Mouse (Mus musculus) cerebellum, adult 2 months (tissue): ENCODE measurements around the gene Mrps7. TPM values are rescaled to one million over a fixed set of nuclear protein-coding genes. Genes with fewer than 3 reads are reported as not detected.

Source experiments
- DNase-seq, 2 experiments: peaks; one replicate each; pipeline ENCODE4 v3.0.0; 2021
- H3K27ac ChIP-seq: fragments of 200-500 bp; 2 replicates; pipeline ENCODE4 v1.5.1; 2012; ENCODE audit warnings: low read length, control low read depth, inconsistent platforms; ENCODE audit not compliant: insufficient read depth
- H3K27me3 ChIP-seq: fragments of 200-500 bp; 2 replicates; pipeline ENCODE4 v1.6.1; 2012; ENCODE audit warnings: inconsistent platforms, mild to moderate bottlenecking, low read length, moderate library complexity; ENCODE audit not compliant: control insufficient read depth, insufficient read depth
- H3K4me1 ChIP-seq: fragments of 200-500 bp; 2 replicates; pipeline ENCODE4 v1.6.1; 2011; ENCODE audit warnings: low read length; ENCODE audit not compliant: control insufficient read depth, insufficient read depth
- H3K4me3 ChIP-seq: fragments of 200-500 bp; replicated peaks from 2 replicates; pipeline ENCODE3; 2011; ENCODE audit warnings: mild to moderate bottlenecking, low read depth, low read length, control low read depth; ENCODE audit not compliant: insufficient read depth
- CTCF ChIP-seq: fragments of 200-500 bp; IDR thresholded peaks from 2 replicates; pipeline ENCODE4 v1.5.1; 2011; ENCODE audit warnings: low read depth, mild to moderate bottlenecking, control low read depth, low read length, moderate library complexity, borderline replicate concordance; ENCODE audit not compliant: insufficient read depth
- POLR2A ChIP-seq: fragments of 200-500 bp; IDR thresholded peaks from 2 replicates; pipeline ENCODE4 v1.6.1; 2011; ENCODE audit warnings: low read length, control low read depth, borderline replicate concordance; ENCODE audit not compliant: insufficient read depth
- WGBS: fragments of 180-500 bp; shearing (Covaris S2); methylation state at CpG from one replicate; pipeline ENCODE4 v1.1.7; 2018; 5-methylcytosine and 5-hydroxymethylcytosine counted together
- polyA plus RNA-seq: library from polyadenylated mRNA; depleted of rRNA; stranded (reverse); fragments of >200 nt; gene quantifications from 2 replicates; pipeline ENCODE4 v1.2.3, GENCODE M21; 2012; rRNA removed

Mrps7 gene
- 55.9 and 57.5 TPM in 2 replicates for polyA plus RNA-seq

GRCm38 (mm10) chr11:115603476-115604303 lies at the start of gene Mrps7, which contains the start of gene Gga3:
Mrps7 (plus strand) TSS chr11:115603925.
Gga3 (minus strand) TSS chr11:115604051.
- Histone ChIP-seq H3K27me3 (no peaks in the 10 kb centered on the region), H3K27ac (peak within 1 kb of the TSS; percentile 100), H3K4me1 (peaks cover 15% of the 10 kb centered on the region; the same call in 1 of the 2 replicates), H3K4me3 (peak within 1 kb of the TSS; percentile 83)
- DNase-seq: peak; percentile 89 to 91
- WGBS: under 1% methylated on average over 92 of the region's 93 CpGs
- TF ChIP-seq CTCF (no peak), POLR2A (peak; percentile 85)

GRCm38 (mm10) chr11:115555717-115556116 lies 48.0 kb upstream of the Mrps7 start:
- DNase-seq: no peak
- TF ChIP-seq CTCF (no peak), POLR2A (no peak)
- H3K4me3 ChIP-seq: no peak overlapping the region
- 85% methylated on average over 17 of the region's 17 CpGs for WGBS
- no peaks in the 10 kb centered on the region for H3K27me3 ChIP-seq
- H3K27ac ChIP-seq: no peak overlapping the region
- H3K4me1 ChIP-seq: no peaks in the 10 kb centered on the region

DNA sequence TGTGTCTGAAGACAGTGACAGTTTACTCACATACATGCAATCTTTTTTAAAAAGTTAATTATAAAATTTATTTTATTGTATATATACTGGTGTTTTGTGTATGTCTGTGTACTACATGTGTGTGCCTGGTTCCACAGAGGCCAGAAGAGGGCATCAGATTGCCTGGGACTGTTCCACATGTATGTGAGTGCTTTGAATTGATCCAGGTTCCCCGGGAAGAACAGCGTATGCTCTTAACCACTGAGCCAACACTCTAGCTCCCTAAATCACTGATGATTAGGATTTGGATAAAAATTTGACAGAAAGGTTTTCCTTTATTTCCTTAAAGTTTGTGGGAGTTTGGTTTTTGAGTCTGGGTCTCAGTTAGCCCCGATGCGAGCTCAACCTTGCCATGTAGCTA lies 40.3 kb upstream of the Mrps7 start:
- DNase-seq: peak in 1 of 2 experiments; percentile 39
- 23% methylated on average over 4 of the region's 4 CpGs for WGBS
- TF ChIP-seq CTCF (0 out of 2 replicates have a peak, but pooled peaks have one; percentile 2), POLR2A (no peak)
- no peaks in the 10 kb centered on the region for H3K27me3 ChIP-seq
- peak overlapping the region; percentile 89 for H3K4me3 ChIP-seq
- H3K27ac ChIP-seq: peak overlapping the region; percentile 93; the same call in 1 of the 2 replicates
- H3K4me1 ChIP-seq: no peaks in the 10 kb centered on the region

DNA sequence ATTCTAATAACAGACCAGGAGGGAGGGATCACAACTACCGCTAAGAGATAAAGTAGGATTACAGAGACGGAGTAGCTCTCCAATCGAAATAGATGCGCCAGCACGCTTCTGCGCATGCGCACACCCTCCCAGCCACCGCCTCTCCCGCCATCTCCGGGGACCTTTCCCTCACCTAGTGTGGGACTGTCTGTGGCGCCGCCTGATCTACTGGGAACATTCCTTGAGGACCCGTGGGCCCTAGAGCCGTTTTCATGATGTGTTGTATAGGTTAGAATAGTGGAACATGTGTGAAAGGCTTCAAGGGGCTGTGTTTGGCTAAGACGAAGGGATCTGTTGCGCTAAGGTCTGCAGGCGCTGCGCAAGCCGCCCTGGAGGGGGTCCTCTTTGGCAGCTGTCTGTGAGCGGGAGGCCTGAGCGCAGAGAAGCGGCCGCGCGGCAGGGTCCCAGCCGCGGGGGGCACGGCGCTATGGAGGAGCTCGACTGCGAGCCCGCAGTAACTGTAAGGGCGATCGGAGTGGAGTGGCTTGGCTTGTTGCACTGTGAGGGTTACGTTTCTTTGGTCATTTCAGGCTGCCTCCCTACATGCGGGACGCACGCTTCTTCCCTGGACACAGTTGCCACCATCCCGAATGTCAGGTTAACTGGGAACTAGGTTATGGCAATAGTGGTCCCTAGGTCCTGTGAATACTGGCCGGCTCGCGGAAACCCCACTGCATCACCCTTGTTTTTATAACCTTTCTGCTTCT lies 39.5 kb upstream of the Mrps7 start, which contains the start of gene Nup85:
Gene Nup85, plus strand, starts transcription at position 371 of the 746 bp plus-strand sequence.
- H3K4me3 ChIP-seq: peak within 1 kb of the TSS; percentile 89
- under 1% methylated on average over 42 of the region's 42 CpGs for WGBS
- H3K4me1 ChIP-seq: no peaks in the 10 kb centered on the region
- peak within 1 kb of the TSS; percentile 93 for H3K27ac ChIP-seq
- peak; percentile 96 to 98 for DNase-seq
- no peak for TF ChIP-seq CTCF
- TF ChIP-seq POLR2A: peak; percentile 75; the same call in 1 of the 2 replicates
- H3K27me3 ChIP-seq: no peaks in the 10 kb centered on the region

DNA sequence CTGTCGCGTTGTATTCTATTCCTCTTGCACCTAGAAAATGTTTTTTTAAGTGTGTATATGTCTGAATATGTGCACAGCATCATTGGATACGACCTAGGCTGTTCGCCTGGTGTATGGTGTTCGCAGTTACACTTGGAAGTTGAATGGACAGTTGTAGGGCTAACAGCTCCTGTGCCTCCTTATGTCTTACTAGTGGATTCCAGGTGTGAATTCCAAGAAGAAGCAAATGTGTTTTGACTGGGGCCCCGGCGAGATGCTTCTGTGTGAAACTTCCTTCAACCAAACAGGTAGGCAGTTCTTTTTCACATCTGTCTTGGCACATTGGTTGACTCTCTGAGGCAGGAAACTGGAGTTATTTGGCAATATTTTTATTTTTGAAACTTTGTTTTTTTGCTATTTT lies 38.8 kb upstream of the Mrps7 start:
- TF ChIP-seq CTCF: no peak
- no peak for TF ChIP-seq POLR2A
- Histone ChIP-seq H3K27ac (no peak overlapping the region), H3K4me1 (no peaks in the 10 kb centered on the region), H3K27me3 (no peaks in the 10 kb centered on the region), H3K4me3 (peak overlapping the region; percentile 89)
- WGBS: 12% methylated on average over 7 of the region's 7 CpGs
- no peak for DNase-seq

DNA sequence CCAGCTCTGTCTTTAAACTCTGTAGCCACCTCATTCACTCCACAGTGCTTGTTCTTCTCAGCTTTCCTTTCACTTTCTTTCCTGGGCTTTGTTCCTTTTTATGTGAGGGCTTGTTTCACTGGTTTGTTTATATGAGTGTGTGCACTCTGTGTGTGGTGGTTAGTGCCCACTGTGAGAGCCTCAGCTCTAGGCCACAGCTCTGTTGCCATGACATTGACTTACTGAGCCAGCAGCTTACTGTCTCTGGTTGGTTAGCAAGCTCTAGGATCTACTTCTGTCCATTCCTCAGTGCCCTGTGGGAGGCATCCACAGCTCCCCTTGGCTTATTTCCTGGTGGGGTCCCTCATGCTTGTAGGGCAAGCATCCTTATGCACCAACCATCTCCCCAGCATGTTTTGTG lies 24.6 kb upstream of the Mrps7 start:
- H3K4me3 ChIP-seq: no peak overlapping the region

GRCm38 (mm10) chr11:115582913-115583606 lies 20.7 kb upstream of the Mrps7 start:
- no peak overlapping the region for H3K27ac ChIP-seq
- no peaks in the 10 kb centered on the region for H3K27me3 ChIP-seq
- 65% methylated on average over 10 of the region's 10 CpGs for WGBS
- H3K4me3 ChIP-seq: no peak overlapping the region
- H3K4me1 ChIP-seq: no peaks in the 10 kb centered on the region
- no peak for TF ChIP-seq POLR2A
- TF ChIP-seq CTCF: no peak
- no peak for DNase-seq

More for the DNA sequence above, 24.6 kb upstream of the Mrps7 start:
- DNase-seq: no peak
- no peaks in the 10 kb centered on the region for H3K4me1 ChIP-seq
- TF ChIP-seq POLR2A (no peak), CTCF (no peak)
- no peaks in the 10 kb centered on the region for H3K27me3 ChIP-seq
- H3K27ac ChIP-seq: no peak overlapping the region
